Mouse (Mus musculus) gastrocnemius, adult 18-20 months (tissue): ENCODE results near the gene Rnls. TPM values are rescaled to one million over a fixed set of nuclear protein-coding genes. Genes with fewer than 3 reads are reported as not detected.
A peak's percentile ranks its signal among the peaks of the same experiment; 100 is the strongest.

ENCODE experiments used
- DNase-seq: peaks from one replicate; pipeline ENCODE4 v3.0.0; 2021; ENCODE audit warnings: low spot score
- total RNA-seq, 2 experiments: library from RNA; stranded (reverse); gene quantifications; 2 replicates each; pipeline ENCODE4 v1.2.3; 2021

Gene Rnls
- total RNA-seq, 2 experiments from 2014 or later: 9.1 to 10.7 TPM

DNA sequence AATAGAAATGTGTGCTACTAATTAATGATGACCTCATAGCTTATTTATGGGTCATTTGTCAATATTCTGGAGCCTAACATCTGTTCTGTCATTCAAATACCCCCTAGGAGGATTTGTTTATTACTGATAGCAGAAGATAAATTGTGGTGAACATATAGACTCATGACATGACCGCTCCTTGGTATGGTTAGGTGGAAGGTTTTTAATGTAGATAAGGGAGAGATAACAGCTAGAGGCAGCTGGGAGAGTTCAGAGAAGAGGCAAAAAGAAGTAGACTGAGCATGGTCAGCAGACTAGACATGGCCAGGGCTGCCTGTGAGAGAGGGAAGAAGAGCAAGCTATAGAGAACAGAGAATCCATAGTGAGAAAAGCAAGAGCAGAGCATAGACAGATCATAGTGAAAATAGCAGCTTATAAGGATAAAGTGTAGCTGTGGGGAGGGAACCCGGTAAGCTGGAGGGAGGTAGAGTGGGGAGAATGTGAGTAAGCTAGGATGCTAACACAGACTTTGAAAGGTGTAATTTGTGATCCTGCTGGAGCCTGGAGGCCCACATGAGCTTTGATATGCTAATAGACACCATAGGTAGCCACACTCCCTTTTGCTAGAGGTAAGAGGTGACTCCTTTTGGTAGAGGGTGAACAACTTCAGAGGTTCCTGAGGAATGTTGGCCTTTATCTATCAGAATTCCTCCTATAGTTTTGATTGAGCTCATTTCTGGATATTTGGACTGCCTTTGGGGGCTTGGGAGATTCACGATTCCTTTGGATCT lies 127.7 kb downstream of the Rnls start:
- DNase-seq: no peak

DNA sequence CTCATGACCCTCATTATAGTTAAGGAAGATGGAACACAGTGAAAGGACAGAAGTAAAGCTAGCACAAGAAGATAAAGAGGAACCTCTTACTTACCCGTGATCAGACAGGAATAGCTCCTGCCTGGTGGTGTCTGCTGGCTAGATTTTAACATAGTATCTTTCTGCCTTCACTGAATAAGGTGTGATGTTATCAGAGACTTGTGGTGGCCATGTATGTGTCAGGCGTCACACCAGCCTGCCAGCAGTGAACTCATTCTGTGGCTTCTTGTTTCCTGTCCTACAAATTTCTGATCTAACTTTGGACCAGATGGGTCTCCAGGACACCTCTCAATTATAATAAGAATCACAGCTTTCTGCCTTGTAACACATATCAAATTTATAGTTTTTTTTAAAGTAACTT lies 129.7 kb downstream of the Rnls start:
- no peak for DNase-seq

DNA sequence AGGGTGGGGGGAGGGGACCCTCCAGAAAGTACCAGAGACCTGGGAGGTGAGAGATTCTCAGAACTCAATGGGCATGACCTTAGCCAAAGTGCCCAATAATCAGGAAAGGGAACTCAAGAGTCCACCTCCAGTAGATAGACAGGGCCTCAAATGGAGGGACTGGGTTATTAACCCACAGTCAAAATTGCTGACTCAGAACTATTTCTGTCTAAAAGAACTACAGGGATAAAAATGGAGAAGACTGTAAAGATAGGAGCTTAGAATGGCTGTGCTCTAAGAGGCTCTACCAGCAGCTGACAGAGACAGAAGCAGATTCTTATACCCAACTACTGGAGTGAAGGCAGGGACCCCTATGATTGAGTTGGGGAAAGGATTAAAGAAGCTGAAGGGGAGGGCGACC lies 132.9 kb downstream of the Rnls start:
- DNase-seq: no peak

DNA sequence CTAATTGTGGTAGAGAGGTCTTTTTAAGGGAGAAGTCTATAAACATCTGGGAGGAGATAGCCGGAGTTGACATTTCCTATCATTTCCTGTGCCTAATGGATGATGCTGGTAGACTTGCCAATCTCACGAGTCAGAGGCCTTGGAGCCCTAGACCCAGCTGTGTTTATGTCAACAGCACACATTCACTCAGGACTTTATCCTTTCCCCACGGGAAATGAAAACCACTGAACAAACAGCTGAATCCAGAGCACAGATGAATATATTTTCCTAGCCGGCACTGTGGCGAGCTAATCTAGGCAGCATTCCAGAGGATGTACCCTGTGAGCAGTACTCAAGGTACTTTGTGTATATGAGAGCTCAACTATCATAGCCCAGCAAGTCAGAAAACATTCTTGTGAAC lies 138.2 kb downstream of the Rnls start:
- peak; percentile 10 for DNase-seq

DNA sequence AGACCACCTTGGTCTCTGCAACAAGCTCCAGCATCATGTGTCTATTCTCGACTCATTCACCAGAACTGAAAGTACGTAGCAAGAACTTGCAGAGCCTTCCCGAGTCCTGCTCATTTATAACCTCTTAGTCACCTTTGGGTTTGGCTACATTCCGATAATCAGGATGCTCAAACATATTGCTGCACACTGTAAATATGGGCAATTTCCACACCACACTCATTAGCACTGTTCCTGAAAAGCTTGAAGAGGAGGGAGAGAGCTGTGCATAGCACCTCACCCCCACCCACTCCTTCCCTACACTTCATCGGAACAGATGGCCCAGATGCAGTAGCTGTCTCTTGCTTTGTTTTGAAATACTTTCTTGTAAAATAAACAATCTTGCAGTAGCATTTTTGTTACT lies 139.9 kb downstream of the Rnls start:
- no peak for DNase-seq

DNA sequence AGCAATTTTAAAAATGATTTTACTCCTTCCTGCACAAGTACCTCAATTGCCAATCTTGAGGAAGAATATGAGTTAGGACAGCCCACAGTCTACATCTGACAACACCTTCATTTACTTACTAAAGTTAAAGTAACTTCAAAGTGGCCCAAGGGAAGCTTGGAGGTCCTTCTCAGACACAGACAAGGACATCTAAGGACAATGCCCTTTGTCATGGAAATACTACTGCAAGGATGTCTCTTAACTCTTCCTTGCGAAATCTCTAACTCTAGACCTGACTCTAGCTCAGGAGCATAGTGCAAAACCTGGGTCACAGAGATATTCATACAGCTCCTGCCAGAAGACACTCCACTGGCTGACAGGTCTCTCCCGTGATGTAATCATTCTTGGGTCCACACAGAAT lies 147.9 kb downstream of the Rnls start:
- no peak for DNase-seq

DNA sequence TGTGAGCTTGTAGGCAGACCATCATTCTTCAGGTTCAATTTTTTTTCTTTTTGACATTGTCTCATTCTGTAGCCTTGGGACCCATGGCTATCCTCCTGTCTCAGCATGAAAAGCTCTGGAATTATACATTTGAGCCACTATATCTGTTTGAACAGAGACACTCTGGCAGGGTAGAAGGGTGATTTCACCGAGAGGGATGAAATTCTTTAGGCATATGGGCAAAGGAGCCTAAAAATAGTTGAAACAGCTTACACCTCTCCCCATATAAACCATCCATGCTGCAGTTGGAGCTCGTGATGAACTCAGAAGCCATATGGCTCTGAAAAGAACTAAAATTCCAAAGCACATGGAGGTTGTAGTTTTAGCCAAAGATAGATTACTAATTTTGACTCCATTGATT lies 151.7 kb downstream of the Rnls start:
- no peak for DNase-seq

DNA sequence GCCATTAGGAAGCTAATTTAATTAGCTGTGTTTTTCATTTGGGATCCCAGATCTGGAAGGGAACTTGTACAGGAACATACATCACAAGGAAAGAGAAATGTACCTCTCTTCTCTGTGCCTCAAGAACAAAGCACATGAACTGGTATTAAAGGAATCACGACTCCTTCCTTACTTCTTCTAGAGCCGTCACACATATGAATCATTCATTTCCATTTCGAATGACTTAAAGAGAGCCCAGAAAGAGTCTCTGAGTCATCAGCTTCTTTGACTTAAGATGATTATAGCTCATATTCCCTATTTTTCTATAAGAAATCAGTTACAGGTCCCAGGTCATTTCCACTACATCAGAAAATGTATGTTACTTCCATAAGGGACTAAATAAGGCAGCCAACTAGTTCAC lies 159.2 kb downstream of the Rnls start:
- DNase-seq: no peak

DNA sequence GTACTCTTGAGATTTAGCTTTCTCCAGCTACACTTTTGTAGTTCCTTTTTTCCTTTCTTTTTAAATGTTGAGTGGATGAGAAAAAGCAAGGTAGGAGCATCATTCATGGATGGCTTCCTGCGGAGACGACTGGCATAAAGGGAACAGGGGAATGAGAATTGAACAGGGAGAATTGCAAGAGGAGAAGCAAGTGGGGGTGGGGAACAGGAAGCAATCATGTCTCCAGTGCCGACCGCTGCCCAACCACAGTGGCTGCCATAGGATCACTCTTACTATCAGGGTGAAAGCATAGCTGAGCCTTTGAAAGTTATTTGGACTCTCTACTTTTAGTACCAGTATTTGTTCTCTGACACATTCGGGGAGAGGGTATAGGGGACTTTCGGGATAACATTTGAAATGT lies 160.8 kb downstream of the Rnls start:
- no peak for DNase-seq

DNA sequence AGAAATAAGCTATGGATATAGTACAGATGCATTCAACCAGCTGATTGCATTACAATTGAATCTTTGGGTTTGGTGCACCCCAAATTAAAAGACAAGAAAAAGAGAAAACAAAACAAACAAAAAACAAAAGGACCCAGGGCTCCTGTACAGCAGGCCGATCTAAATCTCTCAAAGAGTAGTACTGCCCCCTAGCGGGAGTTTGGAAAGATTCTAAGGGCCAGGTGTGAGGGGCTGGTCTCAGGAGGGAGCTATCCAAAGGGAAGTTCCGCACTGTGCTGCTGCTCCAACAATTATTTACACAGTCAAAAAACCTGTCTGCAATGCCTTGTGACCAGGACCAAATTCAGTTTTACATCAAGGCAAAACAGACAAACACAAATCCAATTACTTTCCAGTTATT lies 165.1 kb downstream of the Rnls start:
- peak; percentile 79 for DNase-seq

DNA sequence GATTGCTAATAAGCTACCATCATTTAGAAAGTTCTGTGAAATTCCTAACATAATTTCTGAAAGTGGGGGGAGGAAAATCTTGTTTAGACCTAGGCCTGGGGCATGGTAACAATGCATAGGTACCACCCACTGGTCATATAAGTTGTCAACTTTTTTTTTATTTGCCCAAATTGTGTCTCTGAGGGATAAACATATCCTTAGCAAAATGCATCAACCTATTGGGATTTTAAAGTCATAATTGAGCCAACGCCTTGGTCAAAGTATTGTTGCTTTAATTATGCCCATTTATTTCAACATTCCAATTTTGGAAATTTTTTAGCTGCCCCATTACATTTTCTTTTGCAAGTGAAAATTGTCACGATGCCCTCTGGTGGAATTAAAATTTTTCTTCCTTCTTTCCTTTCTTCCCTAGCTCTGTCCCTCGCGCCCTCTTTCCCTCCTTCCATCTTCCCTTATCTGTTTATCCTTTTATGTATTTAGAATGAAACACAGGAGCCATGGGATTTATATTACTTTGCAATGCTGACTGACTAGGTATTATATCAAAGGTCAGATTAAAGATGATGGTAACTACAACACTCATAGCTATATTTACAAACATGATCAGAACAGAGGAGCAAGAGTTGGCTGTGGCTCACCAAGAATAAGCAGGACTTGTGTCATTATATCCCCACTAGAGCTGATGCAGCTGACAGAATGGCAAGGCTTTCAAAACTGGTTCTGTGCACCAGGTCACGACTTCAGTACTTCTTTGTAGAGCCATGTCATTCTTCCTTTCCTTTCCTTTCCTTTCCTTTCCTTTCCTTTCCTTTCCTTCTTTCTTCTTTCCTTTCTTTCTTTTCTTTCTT lies 166.0 kb downstream of the Rnls start:
- peak; percentile 21 for DNase-seq

DNA sequence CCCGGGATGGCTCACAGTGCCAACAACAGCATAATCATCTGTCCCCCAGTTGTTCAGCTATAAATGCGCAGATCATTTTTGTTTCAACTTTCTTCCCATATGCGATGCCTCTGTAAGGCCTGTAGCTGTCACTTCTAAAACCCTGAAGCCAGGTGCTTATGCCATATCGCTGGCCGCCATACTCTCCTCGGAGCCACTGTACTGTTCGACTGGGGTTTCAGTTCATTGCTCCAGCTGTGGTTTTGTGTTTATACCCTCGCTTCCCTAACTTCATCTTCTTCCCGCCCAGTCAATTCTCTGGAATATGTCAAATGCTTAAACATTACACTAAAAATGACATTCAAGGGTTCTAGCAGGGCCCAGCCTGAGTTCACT lies 167.1 kb downstream of the Rnls start:
- DNase-seq: no peak

DNA sequence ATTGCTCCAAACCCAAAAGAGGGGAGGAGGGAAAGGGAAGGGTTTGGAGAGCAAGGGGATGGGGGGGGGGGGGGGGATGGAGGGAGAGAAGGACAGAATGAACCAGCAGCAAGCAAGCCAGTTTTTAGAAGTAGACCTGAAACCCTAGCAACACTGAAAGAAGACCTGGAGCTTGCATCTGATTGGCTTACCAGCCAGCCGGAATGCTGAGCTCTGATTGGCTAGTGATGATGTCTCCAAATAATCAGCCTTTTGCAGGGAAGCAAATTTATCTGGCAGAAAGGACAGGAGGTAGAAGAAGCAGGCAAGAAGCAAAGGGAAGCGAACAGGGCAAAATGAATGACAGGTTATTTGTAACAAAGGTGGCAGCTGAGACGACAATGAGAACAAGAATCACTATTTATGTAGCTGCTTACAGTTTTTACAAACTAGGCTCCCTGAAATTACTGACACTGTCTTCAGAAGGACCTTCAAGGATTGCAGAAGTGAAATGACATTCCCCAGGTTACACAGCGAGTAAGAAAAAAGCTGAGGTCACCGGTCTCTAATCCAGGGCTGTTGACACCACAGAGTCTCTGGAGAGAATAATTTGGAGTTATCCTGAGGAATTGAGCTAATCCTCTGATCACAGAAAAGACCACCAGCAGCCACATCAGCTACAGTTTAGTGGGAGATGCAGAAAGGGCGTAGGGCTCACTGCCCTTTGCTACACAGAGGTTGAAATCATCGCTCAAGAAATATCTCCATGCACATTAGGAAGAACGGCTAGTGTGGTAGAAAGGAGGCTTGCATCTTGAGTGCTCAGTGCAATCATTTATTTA lies 167.7 kb downstream of the Rnls start:
- DNase-seq: peak; percentile 48

DNA sequence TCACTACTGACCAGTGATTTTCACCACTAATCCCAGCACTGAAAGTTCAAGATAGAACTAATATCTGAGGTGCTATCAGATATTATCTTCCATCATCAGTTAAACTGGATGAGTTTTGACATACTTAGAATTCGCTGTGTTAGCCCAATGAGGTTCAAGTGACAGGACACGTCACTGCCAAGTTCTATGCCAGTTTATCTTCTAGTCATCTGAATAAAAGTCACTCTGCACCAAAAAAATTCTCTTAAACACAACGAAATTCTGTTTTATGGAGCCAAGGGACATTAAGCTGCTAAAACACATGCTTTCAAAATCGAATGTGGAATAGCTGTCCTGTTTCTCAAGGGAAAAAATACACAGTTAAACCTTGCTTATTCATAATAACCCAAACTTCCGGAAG lies 168.3 kb downstream of the Rnls start:
- DNase-seq: no peak

DNA sequence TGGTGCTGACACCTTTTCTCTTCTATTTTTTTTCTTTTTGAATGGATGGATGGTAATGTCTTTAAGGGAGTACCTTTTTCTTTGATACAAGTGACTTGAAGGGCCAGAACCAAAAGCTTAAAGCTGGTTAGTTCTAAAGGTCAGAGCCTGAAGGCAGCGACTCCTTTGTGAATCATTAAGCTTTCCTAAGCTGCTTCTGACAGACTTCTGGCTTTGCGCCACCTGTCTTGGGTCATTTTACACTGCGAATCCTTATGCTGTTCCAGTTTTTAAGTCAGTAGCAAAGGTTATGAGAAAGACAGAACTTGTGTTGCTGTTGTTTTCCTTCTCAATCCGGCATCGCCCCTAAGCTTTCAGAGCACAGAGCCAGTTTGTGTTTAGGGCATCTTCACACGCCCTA lies 168.8 kb downstream of the Rnls start:
- peak; percentile 35 for DNase-seq

DNA sequence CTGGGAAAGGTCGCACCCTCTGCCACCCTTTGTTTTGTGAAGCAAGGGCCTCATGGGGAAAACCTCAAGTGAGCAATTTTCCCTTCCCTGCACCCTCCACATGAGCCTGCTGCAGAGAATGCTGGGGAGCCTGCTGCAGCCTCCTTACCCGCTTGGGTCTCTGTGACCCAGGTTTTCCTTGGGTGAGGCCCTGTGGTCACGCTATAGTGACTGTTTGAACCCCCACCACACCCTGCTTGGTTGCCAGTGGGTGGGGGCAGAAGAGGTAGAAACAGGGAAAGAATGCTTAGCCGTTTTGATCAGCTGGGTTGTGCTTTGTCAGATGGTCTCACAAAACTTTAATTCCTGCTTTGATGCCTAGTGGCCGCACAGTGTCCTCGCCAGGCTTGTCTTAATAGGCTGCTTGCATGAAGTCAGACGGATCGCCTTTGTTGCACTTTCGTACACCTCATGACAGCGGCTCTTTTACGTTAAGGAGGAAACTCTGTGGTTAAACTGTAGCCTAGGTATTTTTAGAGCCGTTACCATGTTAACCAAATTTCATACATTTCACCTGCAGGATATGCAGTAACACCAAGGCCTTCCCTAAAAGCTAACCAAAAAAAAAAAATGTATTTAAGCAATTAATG lies 169.4 kb downstream of the Rnls start:
- DNase-seq: no peak

DNA sequence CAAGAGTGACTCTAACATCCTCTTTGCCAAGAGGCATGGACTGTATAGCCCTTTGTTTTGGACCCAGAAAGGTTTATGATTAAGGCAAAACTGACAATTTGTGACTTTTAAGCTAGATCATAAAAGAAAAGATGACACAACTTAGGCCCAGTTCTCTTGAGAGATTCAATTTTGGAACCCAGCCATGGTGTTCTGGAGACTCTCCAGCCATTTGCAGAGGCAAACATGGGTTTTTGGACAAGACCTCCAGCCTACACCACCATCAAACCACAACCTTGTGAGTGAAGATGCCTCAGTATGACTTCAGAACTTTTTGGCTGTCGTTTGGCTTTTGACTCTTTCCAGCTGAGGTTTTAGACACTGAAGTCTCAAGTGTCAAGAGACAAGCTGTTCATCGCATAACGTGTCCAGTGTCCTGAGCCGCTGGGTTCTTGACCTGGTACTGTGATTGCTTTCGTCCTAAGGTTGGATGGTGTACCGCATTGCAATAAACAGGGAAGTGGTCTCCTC lies 174.2 kb downstream of the Rnls start:
- DNase-seq: peak; percentile 18

DNA sequence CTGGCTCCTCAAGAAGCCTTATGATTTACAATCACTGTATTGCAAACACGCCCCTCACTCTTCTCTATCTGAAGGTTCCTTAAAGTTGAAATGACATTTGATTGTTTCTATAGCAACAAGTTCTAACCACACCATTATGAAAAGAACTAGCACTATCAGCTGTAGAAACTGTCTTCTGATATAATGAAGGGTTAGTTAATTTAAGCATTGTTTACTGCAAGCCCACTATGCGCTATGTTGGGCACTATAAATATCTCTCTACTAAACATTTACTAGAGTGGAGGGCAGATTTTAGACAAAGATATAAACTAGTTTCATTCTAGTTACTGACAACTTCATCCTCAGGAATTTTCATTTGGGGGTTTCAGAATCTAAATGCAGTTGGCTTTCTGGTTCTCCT lies 182.4 kb downstream of the Rnls start:
- no peak for DNase-seq

DNA sequence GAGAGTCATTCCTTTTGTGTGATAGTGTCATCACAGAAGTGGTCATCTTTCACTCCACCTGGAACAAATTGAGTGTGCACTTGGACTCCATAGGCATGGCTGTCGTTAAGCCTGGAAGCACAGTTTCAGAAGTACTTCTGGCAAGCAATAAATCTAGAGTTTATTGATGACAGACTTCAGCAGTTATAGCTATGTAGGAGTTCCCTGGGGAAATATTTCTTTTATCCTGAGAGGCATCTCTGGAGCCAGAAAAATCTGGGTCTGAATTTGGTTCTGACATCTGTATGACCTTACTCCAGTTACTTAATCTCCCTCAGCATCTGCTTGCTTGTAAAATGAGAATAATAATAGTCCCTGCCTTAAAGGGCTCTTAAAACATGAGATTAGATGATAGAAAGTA lies 184.1 kb downstream of the Rnls start:
- DNase-seq: no peak

DNA sequence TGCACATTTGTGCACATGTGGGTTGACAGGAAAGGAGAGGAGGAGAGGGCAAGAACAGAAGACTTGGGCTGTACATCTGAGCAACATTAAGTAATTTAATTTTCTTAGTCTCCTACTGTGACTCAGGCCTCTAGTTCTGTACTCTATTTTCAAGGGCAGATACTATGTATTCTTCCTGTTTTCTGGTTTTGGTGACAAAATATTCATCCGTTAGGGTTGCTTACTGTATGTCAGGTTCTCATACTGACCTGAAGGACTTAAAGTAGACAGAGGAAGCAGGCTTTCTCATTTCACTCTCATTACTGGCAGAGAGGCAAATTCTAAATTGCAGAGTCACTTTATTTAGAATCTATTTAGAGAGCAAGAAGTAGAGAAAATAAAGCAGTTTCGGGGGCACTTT lies 186.7 kb downstream of the Rnls start:
- no peak for DNase-seq

DNA sequence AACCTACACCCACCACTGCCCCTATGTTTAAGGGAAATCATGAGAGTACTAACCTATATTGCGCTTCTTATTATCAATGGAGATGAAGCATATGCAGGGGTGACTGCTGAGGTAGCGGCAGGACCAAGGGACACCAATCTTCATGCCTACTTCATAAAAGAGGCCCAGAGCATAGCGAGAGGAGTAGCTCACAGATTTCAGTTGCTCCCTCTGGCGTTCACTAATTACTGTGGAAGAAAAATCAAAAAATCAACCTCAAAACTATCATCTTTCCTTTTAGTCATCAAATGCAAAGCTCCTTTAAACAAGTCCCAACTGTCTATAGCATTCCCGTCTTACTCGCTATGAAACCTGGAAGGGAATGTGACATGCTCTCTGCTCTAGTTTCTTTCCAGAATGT lies 189.7 kb downstream of the Rnls start:
- DNase-seq: no peak

DNA sequence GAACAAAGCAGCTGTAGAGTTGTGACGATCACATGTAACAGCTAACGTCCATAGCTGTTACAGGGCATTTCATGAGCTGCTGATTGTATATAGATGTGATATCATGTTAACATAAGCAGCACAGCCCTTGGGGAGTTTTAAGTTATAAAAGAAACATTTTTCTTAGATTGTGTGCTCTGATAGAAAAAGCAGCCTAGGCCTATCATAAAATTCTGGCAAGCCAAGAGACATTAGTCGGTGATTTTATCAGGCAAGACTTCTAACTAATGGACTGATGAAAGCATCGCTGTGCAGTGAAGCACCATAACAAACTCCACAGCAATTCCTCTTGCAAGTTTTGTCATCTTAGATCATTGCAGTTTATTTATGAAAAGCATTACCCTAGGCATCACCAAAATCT lies 190.9 kb downstream of the Rnls start:
- DNase-seq: no peak
